Mouse (Mus musculus): ENCODE data around the gene Tacr3.

DNA sequence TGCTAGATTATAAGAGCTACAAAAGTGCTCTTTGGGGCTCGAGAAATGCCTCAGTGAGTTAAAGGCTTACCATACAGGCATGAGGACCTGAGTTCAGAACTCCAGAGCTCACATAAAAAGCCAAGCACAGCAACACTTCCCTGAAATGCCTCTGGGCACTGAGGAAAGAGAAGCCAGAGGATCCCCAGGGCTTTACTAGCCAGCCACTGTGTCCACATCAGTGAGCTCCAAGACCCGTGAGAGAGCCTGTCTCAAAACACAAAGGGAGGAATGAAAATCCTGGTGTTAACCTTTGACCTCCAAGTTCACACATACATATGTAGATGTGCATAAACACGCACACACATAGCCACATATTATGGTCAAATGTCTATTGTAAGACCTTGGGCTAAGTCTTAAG is 150.1 kb downstream of the Tacr3 start:
- TF ChIP-seq POLR2A (IDR thresholded peaks at IDR 0.05; ENCODE audit: low read depth, low read length), result no peak
- TF ChIP-seq CTCF (IDR thresholded peaks at IDR 0.05; ENCODE audit: borderline replicate concordance, insufficient read depth, low read length), result no peak

All from embryonic fibroblast, embryonic 13.5 days (primary cell).